Mouse (Mus musculus): Measurements from ENCODE around the gene Hspa4l. TPM values are rescaled to one million over a fixed set of nuclear protein-coding genes. Genes with fewer than 3 reads are reported as not detected.

Gene Hspa4l
- polyA plus RNA-seq (2011; ENCODE audit: insufficient read depth, insufficient read length, low replicate concordance, missing spikeins), result 9.0 and 12.0 TPM in 2 replicates

- Histone ChIP-seq H3K4me3 (replicated peaks; ENCODE audit: control insufficient read depth, low read depth, low read length) (peak within 1 kb of the TSS; percentile 98), H3K27ac (ENCODE audit: control insufficient read depth, insufficient read depth, low read depth, low read length, poor library complexity) (peak within 1 kb of the TSS; percentile 95), H3K4me1 (ENCODE audit: control insufficient read depth, insufficient read depth, low read length) (peaks cover 1% of the 10 kb centered on the region)
- TF ChIP-seq CTCF (IDR thresholded peaks at IDR 0.05; ENCODE audit: control insufficient read depth, insufficient read depth, low read length) (no peak), POLR2A (IDR thresholded peaks at IDR 0.05; ENCODE audit: borderline replicate concordance, control insufficient read depth, low read depth, low read length) (no peak)
- 26% methylated on average over 16 of the region's 16 CpGs for WGBS
Measured at GRCm38 (mm10) chr3:40744024-40744835, at the start of gene Hspa4l. Gene Hspa4l, plus strand, starts transcription at chr3:40744495.

GRCm38 (mm10) chr3:40695162-40695561 lies 49.1 kb upstream of the Hspa4l start:
- H3K27ac ChIP-seq (ENCODE audit: control insufficient read depth, insufficient read depth, low read depth, low read length, poor library complexity), result no peak overlapping the region
- peaks cover 2% of the 10 kb centered on the region for H3K4me1 ChIP-seq (ENCODE audit: control insufficient read depth, insufficient read depth, low read length)
- WGBS, result 95% methylated on average over 2 of the region's 2 CpGs

GRCm38 (mm10) chr3:40698834-40699233 lies 45.5 kb upstream of the Hspa4l start:
- 35% methylated on average over 3 of the region's 3 CpGs for WGBS
- H3K4me1 ChIP-seq (ENCODE audit: control insufficient read depth, insufficient read depth, low read length), result peaks cover 2% of the 10 kb centered on the region
- H3K27ac ChIP-seq (ENCODE audit: control insufficient read depth, insufficient read depth, low read depth, low read length, poor library complexity), result no peak overlapping the region
- TF ChIP-seq POLR2A (IDR thresholded peaks at IDR 0.05; ENCODE audit: borderline replicate concordance, control insufficient read depth, low read depth, low read length) (no peak), CTCF (IDR thresholded peaks at IDR 0.05; ENCODE audit: control insufficient read depth, insufficient read depth, low read length) (no peak)
- no peak overlapping the region for H3K4me3 ChIP-seq (replicated peaks; ENCODE audit: control insufficient read depth, low read depth, low read length)

More at GRCm38 (mm10) chr3:40695162-40695561, 49.1 kb upstream of the Hspa4l start:
- no peak overlapping the region for H3K4me3 ChIP-seq (replicated peaks; ENCODE audit: control insufficient read depth, low read depth, low read length)
- no peak for TF ChIP-seq CTCF (IDR thresholded peaks at IDR 0.05; ENCODE audit: control insufficient read depth, insufficient read depth, low read length)
- TF ChIP-seq POLR2A (IDR thresholded peaks at IDR 0.05; ENCODE audit: borderline replicate concordance, control insufficient read depth, low read depth, low read length), result no peak

GRCm38 (mm10) chr3:40704816-40705430 lies 39.4 kb upstream of the Hspa4l start:
- H3K4me1 ChIP-seq (ENCODE audit: control insufficient read depth, insufficient read depth, low read length), result peaks cover 4% of the 10 kb centered on the region
- TF ChIP-seq CTCF (IDR thresholded peaks at IDR 0.05; ENCODE audit: control insufficient read depth, insufficient read depth, low read length), result no peak
- no peak for TF ChIP-seq POLR2A (IDR thresholded peaks at IDR 0.05; ENCODE audit: borderline replicate concordance, control insufficient read depth, low read depth, low read length)
- WGBS, result 22% methylated on average over 5 of the region's 5 CpGs
- peak overlapping the region; percentile 33; the same call in 1 of the 2 replicates for H3K27ac ChIP-seq (ENCODE audit: control insufficient read depth, insufficient read depth, low read depth, low read length, poor library complexity)
- H3K4me3 ChIP-seq (replicated peaks; ENCODE audit: control insufficient read depth, low read depth, low read length), result no peak overlapping the region

- WGBS, result 95% methylated on average over 30 of the region's 30 CpGs
- TF ChIP-seq POLR2A (IDR thresholded peaks at IDR 0.05; ENCODE audit: borderline replicate concordance, control insufficient read depth, low read depth, low read length), result no peak
- no peak for TF ChIP-seq CTCF (IDR thresholded peaks at IDR 0.05; ENCODE audit: control insufficient read depth, insufficient read depth, low read length)
- Histone ChIP-seq H3K4me3 (replicated peaks; ENCODE audit: control insufficient read depth, low read depth, low read length) (no peak within 1 kb of the TSS), H3K4me1 (ENCODE audit: control insufficient read depth, insufficient read depth, low read length) (peaks cover 4% of the 10 kb centered on the region), H3K27ac (ENCODE audit: control insufficient read depth, insufficient read depth, low read depth, low read length, poor library complexity) (no peak within 1 kb of the TSS)
Measured at GRCm38 (mm10) chr3:40708655-40709054, 35.6 kb upstream of the Hspa4l start, which contains the start of gene Slc25a31. Gene Slc25a31, plus strand, starts transcription at chr3:40708855.

GRCm38 (mm10) chr3:40716056-40716455 lies 28.2 kb upstream of the Hspa4l start:
- H3K27ac ChIP-seq (ENCODE audit: control insufficient read depth, insufficient read depth, low read depth, low read length, poor library complexity), result no peak overlapping the region
- no peaks in the 10 kb centered on the region for H3K4me1 ChIP-seq (ENCODE audit: control insufficient read depth, insufficient read depth, low read length)
- 50% methylated on average over 1 of the region's 1 CpGs for WGBS
- no peak overlapping the region for H3K4me3 ChIP-seq (replicated peaks; ENCODE audit: control insufficient read depth, low read depth, low read length)
- TF ChIP-seq CTCF (IDR thresholded peaks at IDR 0.05; ENCODE audit: control insufficient read depth, insufficient read depth, low read length), result no peak
- TF ChIP-seq POLR2A (IDR thresholded peaks at IDR 0.05; ENCODE audit: borderline replicate concordance, control insufficient read depth, low read depth, low read length), result no peak

- TF ChIP-seq CTCF (IDR thresholded peaks at IDR 0.05; ENCODE audit: control insufficient read depth, insufficient read depth, low read length) (no peak), POLR2A (IDR thresholded peaks at IDR 0.05; ENCODE audit: borderline replicate concordance, control insufficient read depth, low read depth, low read length) (no peak)
- no peak overlapping the region for H3K27ac ChIP-seq (ENCODE audit: control insufficient read depth, insufficient read depth, low read depth, low read length, poor library complexity)
- 73% methylated on average over 3 of the region's 3 CpGs for WGBS
- no peak overlapping the region for H3K4me3 ChIP-seq (replicated peaks; ENCODE audit: control insufficient read depth, low read depth, low read length)
- H3K4me1 ChIP-seq (ENCODE audit: control insufficient read depth, insufficient read depth, low read length), result no peaks in the 10 kb centered on the region
Measured at GRCm38 (mm10) chr3:40719022-40719421, 25.3 kb upstream of the Hspa4l start.

- no peak for TF ChIP-seq CTCF (IDR thresholded peaks at IDR 0.05; ENCODE audit: control insufficient read depth, insufficient read depth, low read length)
- TF ChIP-seq POLR2A (IDR thresholded peaks at IDR 0.05; ENCODE audit: borderline replicate concordance, control insufficient read depth, low read depth, low read length), result no peak
- no peak overlapping the region for H3K4me3 ChIP-seq (replicated peaks; ENCODE audit: control insufficient read depth, low read depth, low read length)
- H3K4me1 ChIP-seq (ENCODE audit: control insufficient read depth, insufficient read depth, low read length), result no peaks in the 10 kb centered on the region
- 67% methylated on average over 6 of the region's 6 CpGs for WGBS
- no peak overlapping the region for H3K27ac ChIP-seq (ENCODE audit: control insufficient read depth, insufficient read depth, low read depth, low read length, poor library complexity)
Measured at GRCm38 (mm10) chr3:40738381-40738912, 5.8 kb upstream of the Hspa4l start.

Measured in bone marrow, adult 2 months (tissue).